In the genomic region with DNA sequence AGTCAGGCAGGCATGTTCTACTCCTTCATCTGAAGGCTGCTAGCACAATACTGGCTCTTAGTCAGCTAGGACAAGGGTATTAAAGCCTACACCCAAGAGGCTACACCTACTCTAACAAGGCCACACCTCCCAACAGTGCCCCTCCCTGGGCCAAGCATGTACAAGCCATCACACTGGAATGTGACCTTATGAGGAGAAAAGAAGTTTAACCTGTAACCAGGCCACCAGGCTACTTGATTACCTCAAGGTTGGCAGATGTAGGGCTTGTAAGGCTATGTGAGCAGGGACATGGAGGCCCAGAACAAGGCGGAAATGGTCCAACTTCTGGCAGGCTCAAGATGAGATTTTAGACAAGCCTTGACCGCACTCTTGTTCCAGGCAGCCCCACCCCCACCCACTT, we compare ENCODE assay signal across 14 mouse cellular contexts. TPM values are rescaled to one million over a fixed set of nuclear protein-coding genes. Genes with fewer than 3 reads are reported as not detected.
DNase-seq lines count a peak whose midpoint lies in the region; ATAC-seq and TF ChIP-seq lines count a peak whose summit lies in the region.
"Had no signal": no experiment of that assay in that cellular context is flagged by ENCODE, and none has a peak within 500 bp of the region (broad histone marks: within the 10 kb centered on the region; RNA-seq: fewer than 3 reads in every experiment).

No protein-coding gene starts in this region.

- no peak for TF ChIP-seq CTCF in ES-Bruce4 (IDR thresholded peaks at IDR 0.05; ENCODE audit: low read depth, low read length)

- no peaks in the 10 kb centered on the region for H3K27me3 ChIP-seq in ES-Bruce4 (ENCODE audit: control insufficient read depth, insufficient read depth, low read length, poor library complexity, severe bottlenecking)
- no peaks in the 10 kb centered on the region for H3K27me3 ChIP-seq in kidney, embryonic 16.5 days (ENCODE audit: insufficient read depth, low read length)
- H3K27me3 ChIP-seq in midbrain, embryonic 16.5 days (ENCODE audit: control insufficient read depth, insufficient read depth, low read depth, low read length): no peaks in the 10 kb centered on the region
- H3K27me3 ChIP-seq: forebrain, embryonic 15.5 days; neural tube, embryonic 13.5 days had no signal

- peaks cover 4% of the 10 kb centered on the region; the same call in 1 of the 2 replicates for H3K36me3 ChIP-seq in ES-Bruce4 (ENCODE audit: control insufficient read depth, insufficient read depth, low read length, poor library complexity, severe bottlenecking)
- peaks cover 9% of the 10 kb centered on the region; the same call in 1 of the 2 replicates for H3K36me3 ChIP-seq in kidney, embryonic 16.5 days (ENCODE audit: insufficient read depth, low read length)
- H3K36me3 ChIP-seq in midbrain, embryonic 16.5 days (ENCODE audit: control insufficient read depth, insufficient read depth, low read length): no peaks in the 10 kb centered on the region

- WGBS in kidney, embryonic 16.5 days: 90% methylated on average over 2 of the region's 2 CpGs
- 96% methylated on average over 2 of the region's 2 CpGs for WGBS in midbrain, embryonic 16.5 days

- no peak for TF ChIP-seq POLR2A in ES-Bruce4 (IDR thresholded peaks at IDR 0.05; ENCODE audit: insufficient read depth, low read length)

- peak; percentile 98 for DNase-seq in R1 (ENCODE audit: low read depth, low spot score)
- peak; percentile 61 for DNase-seq in lung, postnatal 36 days
- DNase-seq: cerebellum, adult 11-12 months; gastrocnemius, postnatal 10 days; layer of hippocampus, adult 9-11 months had no signal

- H3K27ac ChIP-seq in ES-Bruce4 (ENCODE audit: insufficient read depth, low read length): peak overlapping the region; percentile 75
- no peak overlapping the region for H3K27ac ChIP-seq in kidney, embryonic 16.5 days (ENCODE audit: low read length)
- no peak overlapping the region for H3K27ac ChIP-seq in midbrain, embryonic 16.5 days (ENCODE audit: low read length)
- H3K27ac ChIP-seq: forebrain, embryonic 15.5 days; hindbrain, postnatal 0 days; neural tube, embryonic 13.5 days had no signal

- peak; percentile 31; the same call in 1 of the 2 replicates for ATAC-seq in kidney, embryonic 16.5 days (ENCODE audit: low FRiP score, low TSS enrichment)
- ATAC-seq in cerebellum, adult (ENCODE audit: insufficient number of reproducible peaks, low FRiP score, low TSS enrichment): no peak
- no peak for ATAC-seq in midbrain, embryonic 16.5 days
- no peak for ATAC-seq in megakaryocyte, adult 5-6 weeks (ENCODE audit: poor library complexity, severe bottlenecking)
- ATAC-seq: forebrain, embryonic 15.5 days; hindbrain, postnatal 0 days had no signal

- peaks cover 9% of the 10 kb centered on the region for H3K4me1 ChIP-seq in ES-Bruce4 (ENCODE audit: control insufficient read depth, insufficient read depth, low read length)
- H3K4me1 ChIP-seq in kidney, embryonic 16.5 days (ENCODE audit: insufficient read depth, low read length): no peaks in the 10 kb centered on the region
- H3K4me1 ChIP-seq in midbrain, embryonic 16.5 days (ENCODE audit: control insufficient read depth, insufficient read depth, low read length): no peaks in the 10 kb centered on the region
- H3K4me1 ChIP-seq: forebrain, embryonic 15.5 days; neural tube, embryonic 13.5 days had no signal

- TF ChIP-seq EP300 in ES-Bruce4 (IDR thresholded peaks at IDR 0.05; ENCODE audit: insufficient read depth, low read depth, low read length): peak; percentile 58; the same call in 1 of the 2 replicates

- no peak overlapping the region for H3K9ac ChIP-seq in ES-Bruce4 (ENCODE audit: low read depth, poor library complexity, severe bottlenecking)
- no peak overlapping the region for H3K9ac ChIP-seq in kidney, embryonic 16.5 days (replicated peaks; ENCODE audit: low read length)
- no peak overlapping the region for H3K9ac ChIP-seq in midbrain, embryonic 16.5 days (ENCODE audit: low read depth, low read length)
- H3K9ac ChIP-seq: forebrain, embryonic 15.5 days; neural tube, embryonic 13.5 days had no signal

- no peak overlapping the region for H3K4me2 ChIP-seq in kidney, embryonic 16.5 days (replicated peaks; ENCODE audit: low read depth, low read length)
- H3K4me2 ChIP-seq in midbrain, embryonic 16.5 days (ENCODE audit: low read length): no peak overlapping the region
- H3K4me2 ChIP-seq: forebrain, embryonic 15.5 days; liver, embryonic 11.5 days; neural tube, embryonic 13.5 days had no signal

- no peaks in the 10 kb centered on the region for H3K9me3 ChIP-seq in ES-Bruce4 (replicated peaks; ENCODE audit: control insufficient read depth, insufficient read depth, low read length, poor library complexity, severe bottlenecking)
- H3K9me3 ChIP-seq in kidney, embryonic 16.5 days (ENCODE audit: low read length): no peaks in the 10 kb centered on the region
- no peaks in the 10 kb centered on the region for H3K9me3 ChIP-seq in midbrain, embryonic 16.5 days (replicated peaks; ENCODE audit: control insufficient read depth, low read length, poor library complexity, severe bottlenecking)
- H3K9me3 ChIP-seq: forebrain, embryonic 15.5 days; neural tube, embryonic 13.5 days had no signal

- H3K4me3 ChIP-seq in ES-Bruce4 (ENCODE audit: low read depth, low read length): no peak overlapping the region
- no peak overlapping the region for H3K4me3 ChIP-seq in kidney, embryonic 16.5 days (ENCODE audit: low read length)
- H3K4me3 ChIP-seq in midbrain, embryonic 16.5 days (ENCODE audit: low read depth, low read length): no peak overlapping the region
- H3K4me3 ChIP-seq: forebrain, embryonic 15.5 days; neural tube, embryonic 13.5 days had no signal

RNA-seq across cellular contexts. Expression of gene Agps, which starts 37.6 kb away (rescaled TPM):
- polyA plus RNA-seq in ES-Bruce4 (2011; ENCODE audit: insufficient read depth, insufficient read length, low read depth, missing spikeins): 99.7 and 130 TPM in 2 replicates
- 39.2 and 40.0 TPM in 2 replicates for polyA plus RNA-seq in kidney, embryonic 16.5 days (2015; fragmentation: Nextera tagmentation; extraction: Ambion mirVana)
- 26.5 and 26.7 TPM in 2 replicates for polyA plus RNA-seq in midbrain, embryonic 16.5 days (2015; fragmentation: Nextera tagmentation; extraction: Ambion mirVana)
- total RNA-seq in megakaryocyte, adult 5-6 weeks (2015): 82.9 and 92.0 TPM in 2 replicates
- 81.7 and 82.2 TPM in 2 replicates for total RNA-seq in megakaryocyte, adult 5-6 weeks (2017)
